Mouse (Mus musculus) neural tube, embryonic 15.5 days (tissue): ENCODE measurements at regions not wholly inside any gene's neighbourhood (a gene's known extent, or its start where the extent isn't known, plus 50 kb on each side); places are given as distances from the start of the nearest gene placed in this dataset.

Source experiments
- ATAC-seq: fragments of 200-750 bp; cut with Nextera tagmentation; 2 replicates; pipeline ENCODE4 v1.8.0; 2017; ENCODE audit warnings: mild to moderate bottlenecking, moderate TSS enrichment, moderate library complexity; ENCODE audit not compliant: low FRiP score
- H3K27ac ChIP-seq: fragments of 300-500 bp; sonication (generic); replicated peaks from 2 replicates; pipeline ENCODE4 v1.5.1; 2015; ENCODE audit warnings: mild to moderate bottlenecking, inconsistent platforms
- H3K27me3 ChIP-seq: fragments of 300-500 bp; sonication (generic); replicated peaks from 2 replicates; pipeline ENCODE4 v1.6.1; 2015; ENCODE audit warnings: inconsistent platforms
- H3K36me3 ChIP-seq: fragments of 300-500 bp; sonication (generic); 2 replicates; pipeline ENCODE4 v1.6.1; 2015; ENCODE audit warnings: inconsistent platforms
- H3K4me1 ChIP-seq: fragments of 300-500 bp; sonication (generic); 2 replicates; pipeline ENCODE4 v1.6.1; 2015; ENCODE audit warnings: inconsistent platforms
- H3K4me2 ChIP-seq: fragments of 300-500 bp; sonication (generic); 2 replicates; pipeline ENCODE4 v1.6.1; 2015; ENCODE audit warnings: inconsistent platforms, mild to moderate bottlenecking, moderate library complexity
- H3K4me3 ChIP-seq: fragments of 300-500 bp; sonication (generic); replicated peaks from 2 replicates; pipeline ENCODE4 v1.5.1; 2015; ENCODE audit warnings: mild to moderate bottlenecking, inconsistent platforms
- H3K9ac ChIP-seq: fragments of 300-500 bp; sonication (generic); replicated peaks from 2 replicates; pipeline ENCODE4 v1.6.1; 2015; ENCODE audit warnings: mild to moderate bottlenecking, inconsistent platforms
- H3K9me3 ChIP-seq: fragments of 300-500 bp; sonication (generic); replicated peaks from 2 replicates; pipeline ENCODE4 v1.6.1; 2016; ENCODE audit warnings: inconsistent platforms
- WGBS: fragments of 180-500 bp; shearing (Covaris S2); methylation state at CpG from one replicate; pipeline ENCODE4 v1.1.7; 2015; ENCODE audit warnings: mixed read lengths; 5-methylcytosine and 5-hydroxymethylcytosine counted together

DNA sequence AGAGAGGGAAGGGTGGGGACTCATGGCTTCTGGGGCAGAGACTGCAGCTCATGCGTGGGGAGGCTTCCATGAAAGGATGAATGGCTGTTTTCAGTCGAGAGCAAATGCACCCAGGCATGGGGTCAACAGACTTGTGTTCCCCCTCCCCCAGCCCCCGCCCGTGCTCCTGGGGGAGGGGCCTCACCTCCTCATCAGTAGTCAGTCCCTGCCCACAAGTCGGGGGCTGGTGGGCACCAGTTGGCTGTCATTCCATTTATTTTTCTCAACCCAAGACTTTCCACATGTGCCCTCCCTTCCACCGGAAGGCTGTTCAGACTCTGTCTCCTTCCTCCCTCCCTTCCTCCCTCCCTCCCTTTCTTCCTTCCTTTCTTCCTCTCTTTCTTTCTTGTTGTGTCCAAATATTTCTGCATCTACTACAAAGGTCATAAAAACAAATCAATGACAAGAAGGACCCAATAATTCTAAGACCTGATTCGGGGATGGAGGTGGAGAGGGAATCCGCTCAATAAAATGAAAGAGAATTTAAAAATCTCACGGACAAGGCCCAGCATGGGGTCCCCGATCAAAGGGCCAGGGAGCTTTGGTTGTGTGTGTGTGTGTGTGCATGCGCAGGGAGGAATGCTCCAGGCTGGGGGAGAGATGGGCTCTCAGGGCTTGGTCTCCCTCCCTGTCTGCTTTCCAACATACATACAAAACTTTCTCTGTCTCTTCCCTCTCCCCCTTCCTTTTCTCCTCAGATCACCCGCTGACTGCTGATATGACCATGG lies 57.7 kb downstream of the Rpl14 start:
- whole genome bisulfite sequencing, result 47% methylated on average over 12 of the region's 12 CpGs
- no peak overlapping the region for H3K4me3 ChIP-seq
- 0 out of 2 replicates have a peak, but pooled peaks cover 4% of the 10 kb centered on the region for H3K9me3 ChIP-seq
- no peaks in the 10 kb centered on the region for H3K27me3 ChIP-seq
- H3K9ac ChIP-seq, result no peak overlapping the region
- no peak overlapping the region for H3K27ac ChIP-seq
- no peak overlapping the region for H3K4me2 ChIP-seq
- no peak for ATAC-seq
- no peaks in the 10 kb centered on the region for H3K36me3 ChIP-seq
- H3K4me1 ChIP-seq, result no peaks in the 10 kb centered on the region

GRCm38 (mm10) chr9:120629609-120630008 lies 58.4 kb downstream of the Rpl14 start:
- Histone ChIP-seq H3K36me3 (no peaks in the 10 kb centered on the region), H3K4me2 (no peak overlapping the region), H3K27me3 (no peaks in the 10 kb centered on the region), H3K27ac (no peak overlapping the region), H3K9ac (no peak overlapping the region), H3K4me1 (no peaks in the 10 kb centered on the region), H3K9me3 (0 out of 2 replicates have a peak, but pooled peaks cover 4% of the 10 kb centered on the region), H3K4me3 (no peak overlapping the region)
- 74% methylated on average over 11 of the region's 11 CpGs for WGBS
- ATAC-seq, result no peak

GRCm38 (mm10) chr9:120632821-120633220 lies 61.6 kb downstream of the Rpl14 start:
- ATAC-seq, result no peak
- no peak overlapping the region for H3K4me3 ChIP-seq
- H3K9me3 ChIP-seq, result no peaks in the 10 kb centered on the region
- H3K27ac ChIP-seq, result no peak overlapping the region
- no peak overlapping the region for H3K4me2 ChIP-seq
- 61% methylated on average over 10 of the region's 10 CpGs for WGBS
- no peaks in the 10 kb centered on the region for H3K27me3 ChIP-seq
- H3K36me3 ChIP-seq, result no peaks in the 10 kb centered on the region
- no peak overlapping the region for H3K9ac ChIP-seq
- no peaks in the 10 kb centered on the region for H3K4me1 ChIP-seq

DNA sequence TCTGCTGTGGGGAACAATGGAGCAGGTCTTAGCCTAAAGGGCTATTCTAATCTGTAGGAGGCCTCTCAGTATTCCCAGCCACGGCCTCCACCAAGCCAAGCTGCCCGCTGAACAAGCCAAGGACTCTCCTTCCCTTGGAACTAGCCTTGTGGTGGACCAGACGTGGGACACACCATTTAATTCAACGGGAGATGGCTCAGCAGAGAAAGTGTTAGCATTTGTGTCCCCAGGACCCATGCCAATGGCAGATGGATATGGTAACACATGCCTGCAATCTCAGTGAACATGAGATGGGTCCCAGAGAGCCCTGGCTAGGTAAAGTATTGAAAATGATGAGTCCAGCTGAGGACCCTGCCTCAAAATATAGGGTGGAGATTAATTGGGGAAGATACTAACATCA lies 71.4 kb downstream of the Rpl14 start:
- ATAC-seq, result no peak
- Histone ChIP-seq H3K27ac (no peak overlapping the region), H3K9me3 (no peaks in the 10 kb centered on the region), H3K4me2 (no peak overlapping the region), H3K27me3 (no peaks in the 10 kb centered on the region), H3K9ac (no peak overlapping the region), H3K36me3 (no peaks in the 10 kb centered on the region), H3K4me3 (no peak overlapping the region), H3K4me1 (peaks cover 13% of the 10 kb centered on the region)
- 67% methylated on average over 4 of the region's 4 CpGs for WGBS

- WGBS, result 79% methylated on average over 3 of the region's 3 CpGs
- Histone ChIP-seq H3K9ac (no peak overlapping the region), H3K4me1 (peaks cover 13% of the 10 kb centered on the region), H3K4me3 (no peak overlapping the region), H3K27me3 (no peaks in the 10 kb centered on the region), H3K4me2 (no peak overlapping the region), H3K9me3 (no peaks in the 10 kb centered on the region), H3K27ac (no peak overlapping the region), H3K36me3 (no peaks in the 10 kb centered on the region)
- ATAC-seq, result no peak
Observed at GRCm38 (mm10) chr9:120643371-120643770, 72.1 kb downstream of the Rpl14 start.

- Histone ChIP-seq H3K27me3 (no peaks in the 10 kb centered on the region), H3K36me3 (no peaks in the 10 kb centered on the region), H3K4me1 (peaks cover 13% of the 10 kb centered on the region), H3K9me3 (no peaks in the 10 kb centered on the region), H3K9ac (no peak overlapping the region), H3K4me3 (no peak overlapping the region), H3K4me2 (no peak overlapping the region), H3K27ac (no peak overlapping the region)
- WGBS, result 98% methylated on average over 10 of the region's 10 CpGs
- ATAC-seq, result no peak
Observed at GRCm38 (mm10) chr9:120645776-120646175, 74.5 kb downstream of the Rpl14 start.

GRCm38 (mm10) chr9:120646806-120647667 lies 75.8 kb downstream of the Rpl14 start:
- peaks cover 13% of the 10 kb centered on the region for H3K4me1 ChIP-seq
- no peak overlapping the region for H3K4me3 ChIP-seq
- H3K9me3 ChIP-seq, result no peaks in the 10 kb centered on the region
- H3K9ac ChIP-seq, result no peak overlapping the region
- no peak overlapping the region for H3K4me2 ChIP-seq
- H3K36me3 ChIP-seq, result no peaks in the 10 kb centered on the region
- WGBS, result 58% methylated on average over 10 of the region's 10 CpGs
- H3K27me3 ChIP-seq, result no peaks in the 10 kb centered on the region
- 0 out of 2 replicates have a peak overlapping the region, but pooled peaks have one; percentile 23 for H3K27ac ChIP-seq
- peak; percentile 55; the same call in 1 of the 2 replicates for ATAC-seq

GRCm38 (mm10) chr9:120647668-120647955 lies 76.4 kb downstream of the Rpl14 start:
- no peak for ATAC-seq
- Histone ChIP-seq H3K9ac (no peak overlapping the region), H3K36me3 (no peaks in the 10 kb centered on the region), H3K27me3 (no peaks in the 10 kb centered on the region), H3K4me3 (no peak overlapping the region), H3K9me3 (no peaks in the 10 kb centered on the region), H3K27ac (no peak overlapping the region), H3K4me2 (no peak overlapping the region), H3K4me1 (peaks cover 13% of the 10 kb centered on the region)
- 84% methylated on average over 7 of the region's 7 CpGs for WGBS

DNA sequence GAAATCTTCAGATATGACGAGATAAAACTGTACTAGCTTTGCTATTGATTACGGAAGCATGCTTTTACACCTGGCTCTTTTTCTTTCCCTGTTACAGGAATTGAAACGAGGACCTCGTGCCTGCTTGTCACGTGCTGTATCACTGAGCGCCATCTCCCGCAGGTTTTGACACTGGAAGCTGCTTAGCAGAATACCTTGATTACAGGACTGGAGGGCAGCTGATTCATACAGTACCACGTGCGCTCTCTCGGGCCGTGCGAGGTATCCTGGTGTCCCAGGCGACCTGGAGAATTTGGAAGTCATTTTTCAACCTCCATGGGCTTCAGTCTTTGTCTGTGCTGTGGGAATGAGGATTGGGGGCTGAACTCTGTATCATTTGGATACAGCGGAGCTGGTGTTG lies 81.5 kb downstream of the Rpl14 start:
- H3K27ac ChIP-seq, result no peak overlapping the region
- H3K36me3 ChIP-seq, result no peaks in the 10 kb centered on the region
- peak; percentile 70; the same call in 1 of the 2 replicates for ATAC-seq

GRCm38 (mm10) chr9:120653170-120653569 lies 81.9 kb downstream of the Rpl14 start:
- 25% methylated on average over 5 of the region's 5 CpGs for WGBS
- Histone ChIP-seq H3K4me3 (no peak overlapping the region), H3K9me3 (no peaks in the 10 kb centered on the region), H3K4me2 (peak overlapping the region; percentile 19), H3K9ac (no peak overlapping the region), H3K27ac (no peak overlapping the region), H3K4me1 (peaks cover 16% of the 10 kb centered on the region), H3K27me3 (no peaks in the 10 kb centered on the region), H3K36me3 (no peaks in the 10 kb centered on the region)
- peak; percentile 62; the same call in 1 of the 2 replicates for ATAC-seq

More for the DNA sequence above, 81.5 kb downstream of the Rpl14 start:
- Histone ChIP-seq H3K4me3 (no peak overlapping the region), H3K9ac (no peak overlapping the region), H3K4me1 (peaks cover 16% of the 10 kb centered on the region), H3K27me3 (no peaks in the 10 kb centered on the region), H3K4me2 (no peak overlapping the region), H3K9me3 (no peaks in the 10 kb centered on the region)
- 56% methylated on average over 14 of the region's 14 CpGs for WGBS

DNA sequence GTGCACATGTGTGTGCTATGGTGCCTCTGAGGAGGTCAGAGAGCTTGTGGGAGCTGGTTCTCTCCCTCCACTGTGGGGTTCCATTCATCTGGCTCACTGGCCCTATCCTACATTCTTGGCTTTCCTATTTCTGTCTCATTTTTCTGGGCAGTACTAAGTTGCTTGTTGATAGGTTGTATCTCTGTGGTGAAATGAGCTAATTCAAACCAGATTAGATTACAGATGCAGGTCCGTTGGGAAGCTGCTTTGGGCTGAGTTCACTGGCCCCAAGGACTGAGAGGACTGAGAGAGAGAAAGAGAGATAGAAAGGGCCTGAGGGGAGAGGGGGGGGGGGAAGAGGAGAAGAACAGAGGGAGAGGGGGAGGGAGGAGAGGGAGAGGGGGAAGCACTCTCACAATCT lies 83.5 kb downstream of the Rpl14 start:
- Histone ChIP-seq H3K4me3 (no peak overlapping the region), H3K27ac (no peak overlapping the region), H3K36me3 (no peaks in the 10 kb centered on the region), H3K4me1 (peaks cover 16% of the 10 kb centered on the region), H3K9me3 (no peaks in the 10 kb centered on the region), H3K27me3 (no peaks in the 10 kb centered on the region), H3K4me2 (no peak overlapping the region), H3K9ac (no peak overlapping the region)
- WGBS, result 74% methylated on average over 1 of the region's 1 CpGs
- ATAC-seq, result no peak

DNA sequence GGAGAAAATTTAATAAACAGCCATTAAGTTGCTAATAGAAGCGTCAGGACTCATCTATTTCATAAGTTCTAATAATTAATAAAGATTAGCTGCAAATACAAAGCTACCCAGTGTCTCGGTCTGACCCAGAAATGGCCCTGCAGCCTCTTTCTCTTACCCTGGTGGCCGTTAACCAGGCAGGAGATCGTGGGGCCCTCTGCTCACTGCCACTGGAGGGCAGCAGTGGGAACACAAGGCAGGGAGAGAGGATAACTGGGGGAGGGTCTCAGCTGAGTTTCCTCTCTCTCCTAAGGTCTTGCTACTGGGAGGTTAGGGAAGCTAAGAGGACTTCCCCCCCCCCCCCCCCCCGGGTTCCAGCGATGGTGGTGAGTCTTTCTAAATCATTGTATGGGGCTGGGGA lies 85.7 kb downstream of the Rpl14 start:
- Histone ChIP-seq H3K36me3 (no peaks in the 10 kb centered on the region), H3K27me3 (no peaks in the 10 kb centered on the region), H3K4me2 (no peak overlapping the region), H3K4me3 (no peak overlapping the region), H3K27ac (no peak overlapping the region), H3K9me3 (no peaks in the 10 kb centered on the region), H3K9ac (no peak overlapping the region), H3K4me1 (peaks cover 16% of the 10 kb centered on the region)
- 24% methylated on average over 4 of the region's 6 CpGs for WGBS
- ATAC-seq, result no peak
